Mouse (Mus musculus): ENCODE results near the gene Dennd1a.

The Dennd1a gene

GRCm38 (mm10) chr2:38023741-38024130 lies 263.5 kb downstream of the Dennd1a start:
- no peak for DNase-seq

DNA sequence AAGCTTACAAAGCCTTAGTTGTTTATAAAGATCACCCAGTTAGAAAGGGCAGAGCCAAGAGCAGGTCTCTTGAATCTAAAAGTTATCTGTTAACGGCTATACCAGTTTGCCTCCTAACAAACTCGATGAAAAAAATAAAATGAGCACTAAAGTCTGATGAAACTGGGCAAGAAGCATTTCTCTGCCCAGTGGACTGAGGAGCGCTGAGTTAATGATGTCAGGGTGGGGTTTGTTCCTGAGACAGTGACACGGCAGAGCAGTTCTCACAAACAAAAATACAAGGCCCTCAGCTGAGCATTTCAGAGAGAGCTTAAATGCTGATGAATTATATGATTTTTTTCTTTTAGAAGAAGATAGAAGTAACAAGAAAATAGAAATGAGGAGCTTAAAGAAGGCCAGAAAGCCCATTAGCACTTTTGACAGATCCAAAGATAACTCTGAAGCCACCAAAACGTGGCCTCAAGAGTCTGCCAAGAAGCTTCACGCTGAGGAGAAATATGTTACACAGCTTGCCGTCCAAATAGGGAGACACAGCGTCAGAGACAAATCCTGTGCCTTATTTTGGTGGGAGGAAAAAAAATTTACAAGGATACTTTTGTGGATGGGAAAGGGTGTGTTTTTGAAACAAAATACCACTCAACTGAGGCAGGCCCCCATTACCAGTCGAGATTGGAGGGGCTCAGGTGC lies 264.0 kb downstream of the Dennd1a start:
- no peak for DNase-seq

GRCm38 (mm10) chr2:38021166-38021565 lies 266.0 kb downstream of the Dennd1a start:
- DNase-seq: no peak

- DNase-seq: no peak
Measured at GRCm38 (mm10) chr2:38014702-38015101, 272.5 kb downstream of the Dennd1a start.

- DNase-seq: no peak
Measured at GRCm38 (mm10) chr2:38013839-38014365, 273.3 kb downstream of the Dennd1a start.

DNA sequence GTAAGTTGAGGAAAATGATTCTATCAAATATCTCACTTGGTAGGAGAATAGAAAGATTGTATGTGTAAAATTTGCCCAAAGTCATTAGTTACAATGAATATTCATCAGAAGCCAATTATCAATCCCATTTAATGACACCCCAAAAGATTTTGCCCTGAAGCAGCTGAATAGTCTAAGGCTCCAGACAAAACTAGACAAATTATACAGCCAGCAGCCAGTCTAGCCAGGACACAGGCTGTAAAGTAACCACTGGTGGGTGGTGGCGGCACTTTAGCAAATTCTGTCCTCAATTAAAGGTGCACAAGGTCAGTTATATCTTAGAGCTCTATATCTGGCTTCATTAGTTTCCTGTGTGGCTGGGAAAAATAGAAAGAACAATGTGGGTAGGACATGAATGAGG lies 280.0 kb downstream of the Dennd1a start:
- no peak for DNase-seq

GRCm38 (mm10) chr2:38003183-38003680 lies 284.0 kb downstream of the Dennd1a start:
- no peak for DNase-seq

DNA sequence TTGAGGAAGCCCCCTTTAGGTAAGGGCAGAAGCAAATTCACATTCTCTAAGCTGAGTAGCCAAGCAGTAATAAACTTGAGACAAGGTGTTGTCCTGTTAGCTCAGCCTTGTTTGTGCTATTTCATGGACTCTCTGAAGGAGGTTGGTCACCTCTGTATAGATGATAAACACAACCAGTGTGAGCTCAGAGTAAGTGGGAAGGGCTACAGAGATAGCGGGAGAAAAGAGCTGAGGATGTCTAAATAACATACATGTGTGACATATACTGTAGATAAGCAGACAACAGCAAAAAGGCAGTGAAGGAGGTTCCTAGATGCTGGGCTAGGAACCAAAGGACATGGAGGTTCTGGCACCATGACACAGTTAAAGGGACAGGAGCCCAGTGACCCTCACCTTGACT lies 286.2 kb downstream of the Dennd1a start:
- no peak for DNase-seq

GRCm38 (mm10) chr2:37997966-37998365 lies 289.2 kb downstream of the Dennd1a start:
- no peak for DNase-seq

DNA sequence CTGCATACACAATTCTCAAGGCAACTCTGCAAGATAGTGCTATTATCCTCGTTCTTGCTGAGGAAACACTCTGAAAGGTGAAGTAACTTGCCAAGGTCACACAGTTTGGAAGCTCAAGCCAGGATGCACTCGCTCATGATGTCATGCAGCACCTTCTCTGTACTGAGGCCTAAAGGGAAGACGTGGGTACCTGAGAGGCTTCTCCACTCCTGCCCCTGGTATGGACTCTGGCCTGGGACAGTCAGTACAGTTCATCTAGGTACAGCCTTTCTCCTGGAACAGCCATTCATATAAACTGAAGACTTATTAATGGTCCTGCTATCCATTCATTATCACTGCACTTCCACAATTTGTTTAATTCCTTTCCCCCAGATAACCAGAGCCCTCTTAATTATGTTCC lies 298.1 kb downstream of the Dennd1a start:
- DNase-seq: no peak

- DNase-seq: no peak
Measured at GRCm38 (mm10) chr2:37988301-37988700, 298.9 kb downstream of the Dennd1a start.

GRCm38 (mm10) chr2:37985690-37986222 lies 301.4 kb downstream of the Dennd1a start:
- DNase-seq: no peak

- DNase-seq: no peak
Measured at GRCm38 (mm10) chr2:37982714-37983113, 304.5 kb downstream of the Dennd1a start.

DNA sequence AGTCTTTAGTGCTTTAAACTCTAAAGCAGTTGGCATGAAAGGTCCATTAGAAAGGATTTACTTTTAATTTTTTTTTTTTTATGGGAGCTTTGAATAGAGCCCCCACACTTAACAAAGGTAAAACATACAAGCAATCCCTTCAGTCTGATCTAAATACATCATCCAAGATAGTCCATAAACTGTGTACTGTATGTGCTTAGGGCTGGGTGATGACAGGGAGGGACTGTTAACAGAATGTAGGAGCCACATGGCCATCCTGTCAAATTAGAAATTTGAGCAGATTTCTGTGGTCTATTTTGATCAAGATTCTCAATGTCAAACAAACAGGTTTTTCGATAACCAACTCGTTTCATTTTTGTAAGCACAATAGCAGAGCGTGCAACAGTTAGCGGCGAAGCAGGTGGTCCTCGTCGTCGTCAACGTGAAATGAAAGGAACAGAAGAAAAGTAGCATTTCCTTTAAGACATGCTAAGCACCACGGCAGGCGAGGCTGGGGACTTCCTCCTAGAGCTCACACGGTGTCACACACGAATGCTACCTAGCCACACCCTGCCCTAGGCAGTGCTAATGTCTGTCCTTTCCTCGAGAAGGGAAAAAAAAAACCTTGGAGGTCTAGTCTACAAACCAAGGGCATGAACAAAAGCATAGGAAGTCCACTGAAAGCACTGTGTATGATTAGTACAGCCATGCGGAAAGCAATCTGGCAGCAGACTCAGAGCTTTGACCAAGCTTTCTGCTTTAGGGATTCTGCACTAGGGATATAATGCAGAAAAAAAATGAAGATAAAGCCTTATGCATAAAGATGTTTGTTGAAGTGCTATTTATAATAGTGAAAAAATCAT lies 305.4 kb downstream of the Dennd1a start:
- DNase-seq: peak; percentile 42

GRCm38 (mm10) chr2:37974201-37974600 lies 313.0 kb downstream of the Dennd1a start:
- DNase-seq: no peak

GRCm38 (mm10) chr2:37972621-37973020 lies 314.6 kb downstream of the Dennd1a start:
- no peak for DNase-seq

DNA sequence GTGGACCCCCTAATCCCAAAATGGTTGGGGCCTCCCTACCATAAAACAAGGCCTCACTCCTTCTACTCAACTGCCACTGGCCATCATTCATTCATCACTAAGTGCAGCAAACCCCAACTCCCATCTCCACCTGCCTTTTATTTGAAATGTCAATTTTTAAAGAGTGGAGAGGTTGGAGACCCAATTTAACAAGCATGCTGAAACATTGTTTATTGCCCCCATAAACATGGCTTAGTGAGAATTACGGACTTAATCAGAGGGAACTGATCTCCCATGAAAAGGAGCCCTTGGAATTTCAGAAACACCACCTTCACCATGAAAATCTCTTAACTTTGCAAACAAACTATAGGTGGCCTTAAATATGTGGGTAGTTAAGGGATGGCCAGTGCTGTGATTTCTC lies 315.5 kb downstream of the Dennd1a start:
- DNase-seq: no peak

DNA sequence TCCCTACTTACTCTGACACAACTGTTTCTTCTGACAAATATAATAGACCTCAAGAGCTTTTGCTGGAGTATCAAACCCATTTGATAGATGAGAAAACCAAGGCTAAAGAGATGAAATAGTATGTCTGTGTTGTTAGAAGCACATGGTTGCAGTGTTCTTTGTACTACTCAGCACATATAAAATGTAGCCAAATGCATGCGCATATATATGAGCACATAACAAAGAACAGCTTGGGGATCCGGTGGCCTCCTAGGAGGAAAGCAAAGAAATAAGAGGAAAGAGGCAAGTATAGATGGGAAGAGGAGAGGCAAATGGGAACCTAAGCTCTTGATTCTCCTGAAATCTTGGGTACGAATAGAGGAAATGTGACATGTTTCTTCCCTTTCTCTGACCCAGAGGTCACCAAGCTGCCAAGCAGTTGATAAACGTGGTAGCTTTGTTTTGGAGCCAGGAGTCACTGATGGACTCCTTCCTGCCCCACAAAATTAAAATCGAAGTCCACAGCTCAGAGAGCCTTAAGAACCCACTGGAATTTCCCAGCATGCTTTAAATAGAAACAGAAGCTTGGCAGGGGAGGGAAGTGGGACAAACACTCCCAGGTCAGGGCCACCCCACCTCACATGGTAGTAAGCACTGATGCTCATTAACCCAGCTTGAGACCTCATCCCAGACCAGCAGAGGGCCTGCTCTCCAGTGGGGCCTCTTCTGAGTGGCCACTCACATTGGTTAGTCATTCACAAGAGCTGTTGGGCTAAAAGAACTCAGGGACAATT lies 317.3 kb downstream of the Dennd1a start:
- DNase-seq: no peak

- no peak for DNase-seq
Measured at GRCm38 (mm10) chr2:37964534-37964933, 322.7 kb downstream of the Dennd1a start.

DNA sequence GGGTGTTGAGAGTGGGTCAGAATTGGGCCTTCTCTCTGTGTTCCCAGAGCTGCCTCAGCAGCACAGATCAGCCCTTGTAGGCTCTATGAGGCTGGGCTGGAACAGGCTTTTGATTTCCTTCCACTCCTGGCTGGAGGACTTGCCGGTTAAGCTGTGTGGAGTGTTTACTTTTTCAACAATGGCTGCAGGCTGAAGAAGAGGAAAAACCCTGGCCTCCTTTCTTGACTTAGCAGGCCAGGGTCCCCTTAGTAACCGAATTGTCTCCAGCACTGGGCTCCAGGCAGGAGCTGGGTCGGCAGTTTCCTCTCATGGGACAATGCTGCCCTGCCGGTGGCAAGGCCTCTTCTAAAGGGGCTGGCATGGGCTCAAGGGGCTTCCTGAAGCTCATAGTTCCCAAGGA lies 323.8 kb downstream of the Dennd1a start:
- no peak for DNase-seq

- DNase-seq: peak; percentile 26
Measured at GRCm38 (mm10) chr2:37948424-37948823, 338.8 kb downstream of the Dennd1a start.

GRCm38 (mm10) chr2:37945598-37946336 lies 341.4 kb downstream of the Dennd1a start:
- no peak for DNase-seq

Data from thymus, postnatal 25 days (tissue).